Mouse (Mus musculus) CH12.LX (cell line): ENCODE measurements around the gene Ice1.

ENCODE experiments used
- CHD1 ChIP-seq: IDR thresholded peaks from 2 replicates; pipeline ENCODE4 v1.6.1; 2012; ENCODE audit warnings: low read depth, low read length, improper control_type of control experiment, inconsistent platforms
- CTCF ChIP-seq, 2 experiments: IDR thresholded peaks in 1 of 2; conservative IDR thresholded peaks in 1 of 2; 2 replicates each; pipeline ENCODE4 v1.5.1; 2011 to 2012; ENCODE audit warnings: low read depth in 2 of 2, low read length in 2 of 2, improper control_type of control experiment in 1 of 2, inconsistent platforms in 1 of 2, mild to moderate bottlenecking in 1 of 2, moderate library complexity in 1 of 2
- ELF1 ChIP-seq: IDR thresholded peaks from 2 replicates; pipeline ENCODE4 v1.6.1; 2014; ENCODE audit warnings: low read depth, mild to moderate bottlenecking, inconsistent platforms, low read length, improper control_type of control experiment
- JUN ChIP-seq: IDR thresholded peaks from 2 replicates; pipeline ENCODE4 v1.6.1; 2011; ENCODE audit warnings: low read depth, mild to moderate bottlenecking, low read length, improper control_type of control experiment, moderate library complexity; ENCODE audit not compliant: insufficient read depth
- KAT2A ChIP-seq: IDR thresholded peaks from 2 replicates; pipeline ENCODE4 v1.6.1; 2012; ENCODE audit warnings: low read length, improper control_type of control experiment, inconsistent platforms; ENCODE audit not compliant: insufficient replicate concordance
- MAX ChIP-seq: IDR thresholded peaks from 2 replicates; pipeline ENCODE4 v1.6.1; 2011; ENCODE audit warnings: low read length, improper control_type of control experiment
- PAX5 ChIP-seq: IDR thresholded peaks from 2 replicates; pipeline ENCODE4 v1.6.1; 2012; ENCODE audit warnings: low read length, inconsistent platforms, mixed read lengths
- RAD21 ChIP-seq: IDR thresholded peaks from 2 replicates; pipeline ENCODE4 v1.6.1; 2011; ENCODE audit warnings: low read depth, mild to moderate bottlenecking, low read length, improper control_type of control experiment, moderate library complexity
- SIN3A ChIP-seq: IDR thresholded peaks from 2 replicates; pipeline ENCODE4 v1.6.1; 2012; ENCODE audit warnings: low read length, improper control_type of control experiment, inconsistent platforms

DNA sequence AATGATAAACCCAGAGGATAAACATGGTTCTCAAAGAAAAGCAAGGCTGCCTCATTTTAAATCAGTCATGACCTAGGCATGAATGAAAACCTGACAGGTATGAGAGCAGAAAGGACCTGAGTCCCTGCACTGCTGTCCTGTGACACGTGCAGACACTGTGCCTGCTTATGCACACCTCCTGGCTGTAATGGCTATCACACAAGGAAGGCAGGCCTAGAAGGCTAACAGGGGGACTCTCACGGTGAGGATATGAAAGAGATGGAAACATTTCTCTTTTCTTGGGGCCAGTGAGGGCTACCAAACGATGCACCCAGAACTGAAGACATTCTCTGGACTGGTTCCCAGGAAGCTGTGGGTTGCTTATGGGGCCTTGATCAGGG, 6.6 kb upstream of the Ice1 start:
- no peak for TF ChIP-seq RAD21
- TF ChIP-seq PAX5 = no peak
- no peak for TF ChIP-seq CTCF (conservative IDR thresholded peaks at IDR 0.05 in 1 of 2, IDR thresholded peaks at IDR 0.05 in 1 of 2; ENCODE audit: low read depth in 2 of 2, low read length in 2 of 2)
- no peak for TF ChIP-seq JUN
- TF ChIP-seq CHD1 = no peak
- TF ChIP-seq MAX = no peak
- no peak for TF ChIP-seq KAT2A
- no peak for TF ChIP-seq ELF1
- TF ChIP-seq SIN3A = no peak
